ENCODE assay signal across 8 mouse cellular contexts in genomic region chr6:33059276-33059675, GRCm38 (mm10). TPM values are rescaled to one million over a fixed set of nuclear protein-coding genes. Genes with fewer than 3 reads are reported as not detected.
DNase-seq lines count a peak whose midpoint lies in the region; ATAC-seq and TF ChIP-seq lines count a peak whose summit lies in the region.

No protein-coding gene starts in this region.

- H3K79me2 ChIP-seq in C2C12 (ENCODE audit: control insufficient read depth, insufficient read depth) (peaks cover 58% of the 10 kb centered on the region), MEL (ENCODE audit: control insufficient read depth, insufficient read depth, low read length, poor library complexity) (peaks cover 28% of the 10 kb centered on the region)

- peak overlapping the region; percentile 84 for H3K4me2 ChIP-seq in limb, embryonic 12.5 days

- peak overlapping the region; percentile 91 for H3K9ac ChIP-seq in MEL (ENCODE audit: control insufficient read depth, low read depth, low read length, poor library complexity, severe bottlenecking)
- H3K9ac ChIP-seq in limb, embryonic 12.5 days (replicated peaks): peak overlapping the region; percentile 75

- 40% methylated on average over 7 of the region's 7 CpGs for WGBS in hindbrain, embryonic 10.5 days
- WGBS in limb, embryonic 12.5 days: 25% methylated on average over 7 of the region's 7 CpGs
- WGBS in small intestine, adult 2 months: 11% methylated on average over 7 of the region's 7 CpGs

- peak overlapping the region; percentile 96 for H3ac ChIP-seq in C2C12 (ENCODE audit: control insufficient read depth, insufficient read length, low read depth)

- TF ChIP-seq CTCF in C2C12 (IDR thresholded peaks at IDR 0.05; ENCODE audit: control insufficient read depth, insufficient read depth, insufficient read length): no peak
- TF ChIP-seq CTCF in MEL (IDR thresholded peaks at IDR 0.05 in 2 of 3, conservative IDR thresholded peaks at IDR 0.05 in 1 of 3; ENCODE audit: control insufficient read depth in 1 of 3, insufficient read depth in 1 of 3, low read depth in 2 of 3, low read length in 3 of 3, poor library complexity in 1 of 3, severe bottlenecking in 1 of 3): no peak
- no peak for TF ChIP-seq CTCF in embryonic fibroblast, embryonic 13.5 days (IDR thresholded peaks at IDR 0.05; ENCODE audit: borderline replicate concordance, insufficient read depth, low read length)
- TF ChIP-seq CTCF in small intestine, adult 2 months (IDR thresholded peaks at IDR 0.05; ENCODE audit: extremely low read depth, insufficient read length, insufficient replicate concordance, low read depth, low read length): no peak

- no peak for TF ChIP-seq EP300 in MEL (IDR thresholded peaks at IDR 0.05; ENCODE audit: low read depth in 1 of 2, low read length in 2 of 2)

- H3K79me3 ChIP-seq in C2C12 (ENCODE audit: low read depth): peaks cover 53% of the 10 kb centered on the region

- peaks cover 28% of the 10 kb centered on the region for H3K36me3 ChIP-seq in C2C12 (ENCODE audit: control insufficient read depth, insufficient read depth)
- H3K36me3 ChIP-seq in MEL (ENCODE audit: control insufficient read depth in 1 of 2, insufficient read depth in 2 of 2, low read length in 2 of 2): peaks cover 1 to 44% of the 10 kb centered on the region in 2 experiments; a peak in 3 of 4 replicates
- H3K36me3 ChIP-seq in hindbrain, embryonic 10.5 days: peaks cover 13% of the 10 kb centered on the region
- peaks cover 13% of the 10 kb centered on the region for H3K36me3 ChIP-seq in limb, embryonic 12.5 days
- H3K36me3 ChIP-seq in small intestine, adult 2 months (ENCODE audit: control insufficient read depth, insufficient read depth, low read length): peaks cover 7% of the 10 kb centered on the region

- H3K9me3 ChIP-seq in MEL (replicated peaks; ENCODE audit: insufficient read depth, low read length): no peaks in the 10 kb centered on the region
- H3K9me3 ChIP-seq in hindbrain, embryonic 10.5 days: no peaks in the 10 kb centered on the region
- H3K9me3 ChIP-seq in limb, embryonic 12.5 days: no peaks in the 10 kb centered on the region

- DNase-seq in MEL (ENCODE audit: low read depth, low spot score): peak; percentile 47
- DNase-seq in hindbrain, embryonic 10.5 days (ENCODE audit: low spot score): no peak
- DNase-seq in urinary bladder, adult 18-20 months (ENCODE audit: low spot score in 2 of 2): no peak
- DNase-seq in frontal cortex, postnatal 25 days (ENCODE audit: low spot score in 2 of 2): no peak

- no peak for TF ChIP-seq POLR2A in MEL (IDR thresholded peaks at IDR 0.05; ENCODE audit: control insufficient read depth in 1 of 2, insufficient read depth in 1 of 2, low read depth in 1 of 2, low read length in 2 of 2, poor library complexity in 1 of 2)
- TF ChIP-seq POLR2A in embryonic fibroblast, embryonic 13.5 days (IDR thresholded peaks at IDR 0.05; ENCODE audit: low read depth, low read length): no peak
- no peak for TF ChIP-seq POLR2A in small intestine, adult 2 months (IDR thresholded peaks at IDR 0.05; ENCODE audit: low read depth, low read length)

- H3K4me3 ChIP-seq in C2C12 (ENCODE audit: insufficient read depth, poor library complexity, severe bottlenecking) (peak overlapping the region; percentile 89), MEL (ENCODE audit: control insufficient read depth in 1 of 2, insufficient read depth in 1 of 2, low read depth in 2 of 2, low read length in 2 of 2) (peak overlapping the region; percentile 72 to 95)
- peak overlapping the region; percentile 92 for H3K4me3 ChIP-seq in embryonic fibroblast, embryonic 13.5 days (ENCODE audit: insufficient read depth, low read length)
- H3K4me3 ChIP-seq in hindbrain, embryonic 10.5 days: peak overlapping the region; percentile 85
- peak overlapping the region; percentile 89 for H3K4me3 ChIP-seq in limb, embryonic 12.5 days (replicated peaks)
- H3K4me3 ChIP-seq in small intestine, adult 2 months (ENCODE audit: low read depth, low read length): peak overlapping the region; percentile 72

- H3K4me1 ChIP-seq in MEL (ENCODE audit: control insufficient read depth in 1 of 2, insufficient read depth in 2 of 2, low read length in 2 of 2): peaks cover 17 to 22% of the 10 kb centered on the region in 2 experiments
- H3K4me1 ChIP-seq in embryonic fibroblast, embryonic 13.5 days (ENCODE audit: control insufficient read depth, insufficient read depth, low read length): no peaks in the 10 kb centered on the region
- peaks cover 9% of the 10 kb centered on the region for H3K4me1 ChIP-seq in hindbrain, embryonic 10.5 days (replicated peaks)
- H3K4me1 ChIP-seq in limb, embryonic 12.5 days (replicated peaks): peaks cover 15% of the 10 kb centered on the region
- H3K4me1 ChIP-seq in small intestine, adult 2 months (ENCODE audit: control insufficient read depth, insufficient read depth, insufficient read length, low read length): no peaks in the 10 kb centered on the region

- no peak for TF ChIP-seq RAD21 in MEL (IDR thresholded peaks at IDR 0.05; ENCODE audit: low read depth, low read length)

- ATAC-seq in limb, embryonic 12.5 days (ENCODE audit: insufficient number of reproducible peaks, insufficient read depth, low FRiP score, low TSS enrichment, low read depth): no peak

- H3K27ac ChIP-seq in MEL (ENCODE audit: control insufficient read depth, low read depth, low read length): peak overlapping the region; percentile 78
- no peak overlapping the region for H3K27ac ChIP-seq in embryonic fibroblast, embryonic 13.5 days (ENCODE audit: insufficient read depth, low read length)
- H3K27ac ChIP-seq in hindbrain, embryonic 10.5 days: peak overlapping the region; percentile 90
- H3K27ac ChIP-seq in limb, embryonic 12.5 days: no peak overlapping the region
- peak overlapping the region; percentile 67 for H3K27ac ChIP-seq in small intestine, adult 2 months (ENCODE audit: insufficient read depth, low read depth, low read length)

- H3K27me3 ChIP-seq in C2C12 (ENCODE audit: control insufficient read depth, insufficient read depth, insufficient read length): no peaks in the 10 kb centered on the region
- H3K27me3 ChIP-seq in MEL (ENCODE audit: control insufficient read depth in 1 of 2, insufficient read depth in 2 of 2, low read length in 2 of 2): no peaks in the 10 kb centered on the region
- no peaks in the 10 kb centered on the region for H3K27me3 ChIP-seq in hindbrain, embryonic 10.5 days (ENCODE audit: insufficient read depth, poor library complexity, severe bottlenecking)
- 0 out of 2 replicates have a peak, but pooled peaks cover 4% of the 10 kb centered on the region for H3K27me3 ChIP-seq in limb, embryonic 12.5 days
- H3K27me3 ChIP-seq in small intestine, adult 2 months (ENCODE audit: control insufficient read depth, insufficient read depth, low read length): no peaks in the 10 kb centered on the region

TF ChIP-seq in C2C12, 6 proteins besides CTCF, POLR2A, EP300 and RAD21:
- TF ChIP-seq USF1 (IDR thresholded peaks at IDR 0.05; ENCODE audit: low read depth) (no peak), MYOD1 (IDR thresholded peaks at IDR 0.05; ENCODE audit: control insufficient read depth, insufficient read length, low read depth) (no peak), MAX (IDR thresholded peaks at IDR 0.05) (no peak), MYOG (IDR thresholded peaks at IDR 0.05; ENCODE audit: control insufficient read depth, extremely low read depth, insufficient read length) (no peak), CEBPB (IDR thresholded peaks at IDR 0.05; ENCODE audit: low read depth) (no peak), FOSL1 (IDR thresholded peaks at IDR 0.05; ENCODE audit: insufficient read depth, low read length, poor library complexity, severe bottlenecking) (no peak)
TF ChIP-seq in C2C12: peak in this region for 0.

TF ChIP-seq in MEL, 35 proteins besides CTCF, POLR2A, EP300 and RAD21:
- TF ChIP-seq SMC3 (IDR thresholded peaks at IDR 0.05; ENCODE audit: low read depth, low read length) (no peak), MXI1 (IDR thresholded peaks at IDR 0.05; ENCODE audit: low read depth, low read length) (no peak), KAT2A (conservative IDR thresholded peaks at IDR 0.05; ENCODE audit: low read depth, low read length) (no peak), BHLHE40 (IDR thresholded peaks at IDR 0.05; ENCODE audit: borderline replicate concordance, low read depth, low read length) (no peak), ETS1 (IDR thresholded peaks at IDR 0.05; ENCODE audit: low read depth, low read length) (no peak), GABPA (IDR thresholded peaks at IDR 0.05; ENCODE audit: low read depth, low read length) (no peak), HCFC1 (IDR thresholded peaks at IDR 0.05; ENCODE audit: low read depth, low read length) (no peak), ZMIZ1 (IDR thresholded peaks at IDR 0.05; ENCODE audit: low read depth, low read length) (no peak), POLR2AphosphoS2 (IDR thresholded peaks at IDR 0.05; ENCODE audit: low read length) (no peak), GATA1 (IDR thresholded peaks at IDR 0.05; ENCODE audit: low read depth, low read length) (no peak), UBTF (IDR thresholded peaks at IDR 0.05; ENCODE audit: borderline replicate concordance, insufficient read depth, low read depth, low read length) (no peak), USF1 (IDR thresholded peaks at IDR 0.05; ENCODE audit: low read depth, low read length) (no peak), ZC3H11A (IDR thresholded peaks at IDR 0.05; ENCODE audit: low read depth, low read length) (no peak), ZKSCAN1 (IDR thresholded peaks at IDR 0.05; ENCODE audit: low read depth, low read length) (no peak), RCOR1 (IDR thresholded peaks at IDR 0.05; ENCODE audit: low read depth, low read length) (no peak), NELFE (IDR thresholded peaks at IDR 0.05; ENCODE audit: low read depth, low read length) (no peak), POLR2AphosphoS5 (IDR thresholded peaks at IDR 0.05; ENCODE audit: borderline replicate concordance, low read depth, low read length) (no peak)

RNA-seq across cellular contexts. Expression of gene Chchd3, which starts 0.8 kb away (rescaled TPM):
- polyA plus RNA-seq in C2C12 (2012; fragmentation: generic; extraction: Trizol) (94.8 TPM), MEL (2012; ENCODE audit: insufficient read depth in 1 of 2, insufficient read length in 2 of 2, low read depth in 1 of 2, low replicate concordance in 2 of 2, missing spikeins in 1 of 2) (100 to 1,000 TPM in 1 of 2 experiments, not detected in 1; 243 TPM)
- 192 and 205 TPM in 2 replicates for total RNA-seq in MEL (2012; rRNA removed)
- 80.1 and 108 TPM in 2 replicates for polyA plus RNA-seq in embryonic fibroblast, embryonic 13.5 days (2011; ENCODE audit: insufficient read length, low read depth, missing spikeins)
- polyA plus RNA-seq in hindbrain, embryonic 10.5 days (2016; fragmentation: Nextera tagmentation; extraction: Ambion mirVana): 131 and 132 TPM in 2 replicates
- polyA plus RNA-seq in limb, embryonic 12.5 days (2016; fragmentation: Nextera tagmentation; extraction: Ambion mirVana): 102 TPM in 2 replicates
- polyA plus RNA-seq in small intestine, adult 2 months (2012; rRNA removed): 33.9 and 78.8 TPM in 2 replicates

Comparison
In these comparisons a context has a peak if more than half of its experiments do, and no peak if none do; other contexts are left out.
1. H3K27ac ChIP-seq: peak in MEL (single experiment), hindbrain, embryonic 10.5 days (single experiment) and small intestine, adult 2 months (single experiment); none in embryonic fibroblast, embryonic 13.5 days (single experiment) and limb, embryonic 12.5 days (single experiment).
2. Peak in every context shown above with its lines, with median percentiles within 50 percentile points of each other: H3K4me3 ChIP-seq.